Mouse (Mus musculus) CH12.LX (cell line): Measurements from ENCODE around the gene Hpse2. TPM values are rescaled to one million over a fixed set of nuclear protein-coding genes. Genes with fewer than 3 reads are reported as not detected.

ENCODE experiments used
- DNase-seq: peaks from one replicate; pipeline ENCODE4 v3.0.0-alpha.2; 2013; ENCODE audit errors: extremely low read depth
- H3K27ac ChIP-seq: 2 replicates; pipeline ENCODE4 v1.5.1; 2012; ENCODE audit warnings: low read depth, mild to moderate bottlenecking, control low read depth, moderate library complexity; ENCODE audit not compliant: insufficient read depth
- H3K27me3 ChIP-seq: replicated peaks from 2 replicates; pipeline ENCODE3; 2012; ENCODE audit warnings: inconsistent platforms
- H3K36me3 ChIP-seq, 2 experiments: replicated peaks in 1 of 2; 2 replicates each; pipeline versions ENCODE3 to v1.6.1; 2012; ENCODE audit warnings: inconsistent platforms in 1 of 2, low read length in 1 of 2, mild to moderate bottlenecking in 1 of 2, mixed read lengths in 1 of 2, moderate library complexity in 1 of 2; ENCODE audit not compliant: control insufficient read depth in 1 of 2, insufficient read depth in 1 of 2
- H3K4me1 ChIP-seq, 2 experiments: 2 replicates each; pipeline ENCODE4 v1.6.1; 2012; ENCODE audit warnings: inconsistent platforms in 1 of 2, moderate library complexity in 1 of 2; ENCODE audit not compliant: insufficient read depth in 2 of 2, control insufficient read depth in 1 of 2
- H3K4me2 ChIP-seq: 2 replicates; pipeline ENCODE4 v1.6.1; 2012; ENCODE audit warnings: low read depth, mild to moderate bottlenecking, control low read depth; ENCODE audit not compliant: poor library complexity, insufficient read depth, severe bottlenecking
- H3K4me3 ChIP-seq, 3 experiments: fragments of 150-350 bp in 1 of 3; sonication (generic) in 1 of 3; replicated peaks in 1 of 3; 2 replicates each; pipeline versions ENCODE3 to v1.5.1; 2011 to 2012; ENCODE audit warnings: low read depth in 2 of 3, low read length in 2 of 3, mild to moderate bottlenecking in 2 of 3, moderate library complexity in 2 of 3, control low read depth in 1 of 3, improper control_type of control experiment in 1 of 3, inconsistent platforms in 1 of 3, mixed read lengths in 1 of 3; ENCODE audit not compliant: poor library complexity in 1 of 3
- H3K79me2 ChIP-seq: replicated peaks from 2 replicates; pipeline ENCODE4 v1.6.1; 2012; ENCODE audit warnings: mild to moderate bottlenecking, moderate library complexity; ENCODE audit not compliant: control insufficient read depth, poor library complexity, insufficient read depth, severe bottlenecking; ENCODE audit errors: extremely low read depth
- H3K9ac ChIP-seq: 2 replicates; pipeline ENCODE4 v1.6.1; 2012; ENCODE audit warnings: low read depth, mild to moderate bottlenecking, control low read depth, moderate library complexity; ENCODE audit not compliant: insufficient read depth
- H3K9me3 ChIP-seq: replicated peaks from 2 replicates; pipeline ENCODE3; 2012; ENCODE audit warnings: low read length, inconsistent platforms, mixed read lengths
- BHLHE40 ChIP-seq: IDR thresholded peaks from 2 replicates; pipeline ENCODE4 v1.6.1; 2011; ENCODE audit warnings: mild to moderate bottlenecking, low read depth, low read length, improper control_type of control experiment
- CHD1 ChIP-seq: IDR thresholded peaks from 2 replicates; pipeline ENCODE4 v1.6.1; 2012; ENCODE audit warnings: low read depth, low read length, improper control_type of control experiment, inconsistent platforms
- CHD2 ChIP-seq: IDR thresholded peaks from 2 replicates; pipeline ENCODE4 v1.6.1; 2011; ENCODE audit warnings: low read length, improper control_type of control experiment
- CTCF ChIP-seq, 2 experiments: IDR thresholded peaks in 1 of 2; conservative IDR thresholded peaks in 1 of 2; 2 replicates each; pipeline ENCODE4 v1.5.1; 2011 to 2012; ENCODE audit warnings: low read depth in 2 of 2, low read length in 2 of 2, improper control_type of control experiment in 1 of 2, inconsistent platforms in 1 of 2, mild to moderate bottlenecking in 1 of 2, moderate library complexity in 1 of 2
- ELF1 ChIP-seq: IDR thresholded peaks from 2 replicates; pipeline ENCODE4 v1.6.1; 2014; ENCODE audit warnings: low read depth, mild to moderate bottlenecking, inconsistent platforms, low read length, improper control_type of control experiment
- ETS1 ChIP-seq: conservative IDR thresholded peaks from 2 replicates; pipeline ENCODE4 v1.6.1; 2012; ENCODE audit warnings: low read depth, mild to moderate bottlenecking, inconsistent platforms, low read length, improper control_type of control experiment, moderate library complexity
- GABPA ChIP-seq: IDR thresholded peaks from 2 replicates; pipeline ENCODE4 v1.6.1; 2012; ENCODE audit warnings: low read depth, low read length, improper control_type of control experiment, inconsistent platforms; ENCODE audit not compliant: insufficient replicate concordance
- IRF4 ChIP-seq: IDR thresholded peaks from 2 replicates; pipeline ENCODE4 v1.6.1; 2014; ENCODE audit warnings: low read depth, mild to moderate bottlenecking, inconsistent platforms, low read length, improper control_type of control experiment
- JUN ChIP-seq: IDR thresholded peaks from 2 replicates; pipeline ENCODE4 v1.6.1; 2011; ENCODE audit warnings: low read depth, mild to moderate bottlenecking, low read length, improper control_type of control experiment, moderate library complexity; ENCODE audit not compliant: insufficient read depth
- JUND ChIP-seq: conservative IDR thresholded peaks from 2 replicates; pipeline ENCODE4 v1.6.1; 2011; ENCODE audit warnings: low read depth, low read length, improper control_type of control experiment
- MAFK ChIP-seq: IDR thresholded peaks from 2 replicates; pipeline ENCODE4 v1.6.1; 2011; ENCODE audit warnings: low read length, improper control_type of control experiment; ENCODE audit not compliant: insufficient replicate concordance
- MEF2A ChIP-seq: IDR thresholded peaks from 2 replicates; pipeline ENCODE4 v1.6.1; 2014; ENCODE audit warnings: low read depth, mild to moderate bottlenecking, inconsistent platforms, low read length, improper control_type of control experiment, borderline replicate concordance
- MYC ChIP-seq: IDR thresholded peaks from 2 replicates; pipeline ENCODE4 v1.6.1; 2011; ENCODE audit warnings: low read depth, mild to moderate bottlenecking, improper control_type of control experiment, low read length
- NELFE ChIP-seq: IDR thresholded peaks from 2 replicates; pipeline ENCODE4 v1.6.1; 2011; ENCODE audit warnings: low read depth, low read length, improper control_type of control experiment
- POLR2A ChIP-seq: IDR thresholded peaks from 2 replicates; pipeline ENCODE4 v1.6.1; 2011; ENCODE audit warnings: low read depth, mild to moderate bottlenecking, improper control_type of control experiment, low read length
- POLR2AphosphoS2 ChIP-seq: IDR thresholded peaks from 2 replicates; pipeline ENCODE4 v1.6.1; 2011; ENCODE audit warnings: low read depth, low read length, improper control_type of control experiment
- RCOR1 ChIP-seq: conservative IDR thresholded peaks from 2 replicates; pipeline ENCODE4 v1.6.1; 2012; ENCODE audit warnings: low read depth, mild to moderate bottlenecking, inconsistent platforms, low read length, improper control_type of control experiment
- SMC3 ChIP-seq: IDR thresholded peaks from 2 replicates; pipeline ENCODE4 v1.6.1; 2011; ENCODE audit warnings: low read depth, low read length, improper control_type of control experiment
- TBP ChIP-seq: conservative IDR thresholded peaks from 2 replicates; pipeline ENCODE4 v1.6.1; 2011; ENCODE audit warnings: low read depth, low read length, improper control_type of control experiment
- USF1 ChIP-seq: IDR thresholded peaks from 2 replicates; pipeline ENCODE4 v1.6.1; 2014; ENCODE audit warnings: low read depth, mild to moderate bottlenecking, inconsistent platforms, low read length, improper control_type of control experiment
- USF2 ChIP-seq: conservative IDR thresholded peaks from 2 replicates; pipeline ENCODE4 v1.6.1; 2011; ENCODE audit warnings: low read depth, low read length, improper control_type of control experiment
- ZC3H11A ChIP-seq: IDR thresholded peaks from 2 replicates; pipeline ENCODE4 v1.6.1; 2012; ENCODE audit warnings: low read depth, mild to moderate bottlenecking, inconsistent platforms, low read length, improper control_type of control experiment
- ZKSCAN1 ChIP-seq: IDR thresholded peaks from 2 replicates; pipeline ENCODE4 v1.6.1; 2012; ENCODE audit warnings: low read depth, inconsistent platforms, low read length, improper control_type of control experiment, borderline replicate concordance
- ZMIZ1 ChIP-seq: IDR thresholded peaks from 2 replicates; pipeline ENCODE4 v1.6.1; 2012; ENCODE audit warnings: low read depth, mild to moderate bottlenecking, inconsistent platforms, low read length, improper control_type of control experiment
- dilution Hi-C: fragments of 300-500 bp; cut with MboI; formaldehyde crosslinking; loops from 2 replicates; pipeline ENCODE4 v1.14.3; 2020; ENCODE audit warnings: low sequenced_read_pairs; ENCODE audit not compliant: extremely low pct_unique_long_range_greater_than_20kb, extremely low pct_ligation_motif_present
- in situ Hi-C: fragments of 300-500 bp; cut with MboI; formaldehyde crosslinking; loops from 3 replicates; pipeline ENCODE4 v1.14.3; 2019; ENCODE audit warnings: low sequenced_read_pairs, low pct_ligation_motif_present, low pct_unique_long_range_greater_than_20kb, mixed read lengths
- polyA plus RNA-seq: library from polyadenylated mRNA; unstranded; fragments of >175 nt; gene quantifications from 2 replicates; pipeline ENCODE4 v1.2.1, GENCODE M21; 2012; ENCODE audit warnings: low read depth; ENCODE audit not compliant: insufficient read length
- total RNA-seq, 2 experiments: library from RNA; depleted of rRNA; stranded (reverse); fragments of 300-350 nt in 1 of 2; fragments of >200 nt in 1 of 2; gene quantifications; 2 replicates each; pipeline ENCODE4 v1.2.3; 2012 to 2014

Hpse2 gene
- total and polyA plus RNA-seq, 3 experiments, result not detected

DNA sequence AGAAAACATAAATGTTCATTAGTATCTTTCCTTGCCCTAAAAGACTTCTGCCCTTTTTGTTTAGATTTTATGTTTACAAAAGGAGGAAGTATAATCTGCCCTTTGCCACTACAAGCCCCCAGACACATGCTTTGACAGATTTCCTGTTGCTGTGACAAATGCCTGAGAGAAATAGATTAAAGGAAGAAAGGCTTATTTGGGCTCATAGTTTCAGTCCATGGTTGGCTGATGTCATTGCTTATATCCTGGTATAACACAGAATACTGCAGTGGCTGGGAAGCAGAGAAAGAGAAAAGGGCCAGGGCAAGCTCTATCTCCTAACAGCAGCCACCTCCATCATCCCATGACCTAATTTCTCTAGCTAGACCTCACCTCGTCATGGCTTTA lies 401.8 kb downstream of the Hpse2 start:
- Histone ChIP-seq H3K9ac (no peak overlapping the region), H3K79me2 (no peaks in the 10 kb centered on the region), H3K4me2 (no peak overlapping the region), H3K4me1 (peaks cover 0 to 7% of the 10 kb centered on the region in 2 experiments; a peak in 1 of 4 replicates), H3K4me3 (no peak overlapping the region), H3K9me3 (no peaks in the 10 kb centered on the region), H3K36me3 (no peaks in the 10 kb centered on the region), H3K27me3 (no peaks in the 10 kb centered on the region), H3K27ac (no peak overlapping the region)
- dilution Hi-C loops (no loop called here), in situ Hi-C loops (no loop called here)
- no peak for DNase-seq
- TF ChIP-seq JUN, result no peak
- no peak for TF ChIP-seq MAFK
- no peak for TF ChIP-seq NELFE
- TF ChIP-seq CTCF (conservative IDR thresholded peaks at IDR 0.05 in 1 of 2, IDR thresholded peaks at IDR 0.05 in 1 of 2; ENCODE audit: low read depth in 2 of 2, low read length in 2 of 2), result no peak
- no peak for TF ChIP-seq USF1
- no peak for TF ChIP-seq GABPA
- TF ChIP-seq USF2, result no peak
- TF ChIP-seq SMC3, result no peak
- TF ChIP-seq CHD2, result no peak
- TF ChIP-seq ZMIZ1, result no peak
- TF ChIP-seq BHLHE40, result no peak
- TF ChIP-seq RCOR1, result no peak
- no peak for TF ChIP-seq ZC3H11A
- TF ChIP-seq MEF2A, result no peak

DNA sequence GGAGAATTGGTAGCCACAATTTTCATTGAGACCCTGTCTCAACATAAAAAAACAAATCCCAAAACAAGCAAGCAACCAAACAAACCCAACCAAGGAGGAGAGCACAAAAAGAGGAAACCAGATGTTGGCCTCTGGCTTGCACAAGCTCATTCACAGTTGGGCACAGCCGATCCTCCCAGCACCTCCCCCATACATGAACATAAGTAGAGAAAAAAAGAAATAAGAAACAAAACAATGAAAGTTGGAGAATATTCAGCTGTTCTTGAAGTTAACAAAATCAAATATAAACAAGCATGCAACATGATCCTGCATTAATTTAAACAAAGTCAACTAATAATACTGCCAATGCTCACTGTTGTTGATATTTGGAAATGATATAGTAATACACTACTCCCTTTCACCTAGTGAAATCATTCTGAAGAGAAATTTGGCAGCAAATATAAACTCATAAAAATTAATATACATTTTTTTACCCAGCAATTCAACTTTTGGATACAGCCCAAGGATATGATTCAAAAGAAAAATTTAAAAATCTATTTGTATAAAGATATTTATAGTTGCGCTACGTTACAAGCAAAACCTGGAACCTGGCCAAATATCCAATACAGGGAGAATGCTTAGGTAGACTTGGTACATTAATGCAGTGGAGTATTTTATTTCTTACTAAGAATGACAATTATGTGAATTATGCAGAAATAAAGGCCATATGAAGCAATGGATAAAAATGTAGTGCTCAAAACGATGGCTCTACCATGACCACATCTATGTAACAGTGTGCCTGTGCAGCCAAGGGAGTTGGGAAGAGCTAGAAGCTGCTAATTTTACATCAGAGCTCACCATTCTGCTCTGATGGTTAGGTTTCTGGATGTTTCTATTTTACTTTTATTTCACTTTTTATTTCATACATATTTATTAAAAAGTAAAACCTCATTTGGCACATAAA lies 402.5 kb downstream of the Hpse2 start:
- TF ChIP-seq TBP (no peak), MAFK (no peak), RCOR1 (no peak), CHD1 (no peak), JUND (no peak), ZKSCAN1 (no peak), ELF1 (no peak), NELFE (no peak), USF2 (no peak), ETS1 (no peak), ZC3H11A (no peak), USF1 (no peak), POLR2A (no peak), SMC3 (no peak), IRF4 (no peak), MYC (no peak), MEF2A (no peak), BHLHE40 (no peak), POLR2AphosphoS2 (no peak)
- no peak overlapping the region for H3K9ac ChIP-seq
- no peak overlapping the region for H3K4me2 ChIP-seq
- H3K4me3 ChIP-seq, result no peak overlapping the region
- no peaks in the 10 kb centered on the region for H3K79me2 ChIP-seq
- H3K36me3 ChIP-seq, result no peaks in the 10 kb centered on the region
- in situ Hi-C loops, result no loop called here
- dilution Hi-C loops, result no loop called here
- no peak overlapping the region for H3K27ac ChIP-seq
- peaks cover 0 to 7% of the 10 kb centered on the region in 2 experiments; a peak in 1 of 4 replicates for H3K4me1 ChIP-seq
- DNase-seq, result no peak
- H3K27me3 ChIP-seq, result no peaks in the 10 kb centered on the region
- no peaks in the 10 kb centered on the region for H3K9me3 ChIP-seq
